In the genomic region with DNA sequence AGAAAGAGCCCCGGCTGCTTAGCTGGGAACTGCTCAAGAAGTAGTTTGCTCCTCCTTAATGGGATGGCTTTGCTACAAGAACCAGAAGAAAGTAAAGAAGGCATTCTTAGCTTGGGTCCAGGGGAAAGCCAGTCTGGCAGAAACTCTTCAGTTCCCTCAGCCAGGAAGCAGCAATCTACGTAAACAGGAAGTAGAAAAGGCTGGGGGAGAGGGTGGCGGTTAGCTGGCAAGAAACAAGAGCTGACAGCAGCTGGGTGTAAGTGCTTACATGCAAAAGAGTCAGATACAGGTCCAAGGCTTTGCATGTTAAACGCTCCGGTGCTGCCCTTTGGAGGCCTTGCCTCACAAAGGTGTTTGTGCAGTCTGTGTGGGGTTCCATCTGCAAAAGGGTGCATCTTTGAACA, we compare ENCODE assay signal across 9 mouse cellular contexts. TPM values are rescaled to one million over a fixed set of nuclear protein-coding genes. Genes with fewer than 3 reads are reported as not detected.
DNase-seq lines count a peak whose midpoint lies in the region; ATAC-seq lines count a peak whose summit lies in the region.
"Had no signal": no experiment of that assay in that cellular context is flagged by ENCODE, and none has a peak within 500 bp of the region (broad histone marks: within the 10 kb centered on the region; RNA-seq: fewer than 3 reads in every experiment).

No protein-coding gene starts in this region.

- no peak overlapping the region for H3K9ac ChIP-seq in lung, embryonic 15.5 days
- H3K9ac ChIP-seq: neural tube, embryonic 12.5 days had no signal

- H3K27ac ChIP-seq in embryonic facial prominence, embryonic 10.5 days (replicated peaks), result no peak overlapping the region; the same call in 1 of the 2 replicates
- peak overlapping the region; percentile 77 for H3K27ac ChIP-seq in lung, embryonic 15.5 days
- H3K27ac ChIP-seq: neural tube, embryonic 12.5 days had no signal

- no peaks in the 10 kb centered on the region for H3K9me3 ChIP-seq in embryonic facial prominence, embryonic 10.5 days
- H3K9me3 ChIP-seq in lung, embryonic 15.5 days, result no peaks in the 10 kb centered on the region
- H3K9me3 ChIP-seq: neural tube, embryonic 12.5 days had no signal

- peak overlapping the region; percentile 28; the same call in 1 of the 2 replicates for H3K4me2 ChIP-seq in lung, embryonic 15.5 days
- H3K4me2 ChIP-seq: neural tube, embryonic 12.5 days had no signal

- no peaks in the 10 kb centered on the region for H3K27me3 ChIP-seq in embryonic facial prominence, embryonic 10.5 days (replicated peaks; ENCODE audit: low read depth, poor library complexity, severe bottlenecking)
- no peaks in the 10 kb centered on the region for H3K27me3 ChIP-seq in lung, embryonic 15.5 days
- H3K27me3 ChIP-seq: neural tube, embryonic 12.5 days had no signal

- H3K36me3 ChIP-seq in embryonic facial prominence, embryonic 10.5 days (replicated peaks), result no peaks in the 10 kb centered on the region
- H3K36me3 ChIP-seq in lung, embryonic 15.5 days, result no peaks in the 10 kb centered on the region
- H3K36me3 ChIP-seq: neural tube, embryonic 12.5 days had no signal

- H3K4me1 ChIP-seq in embryonic facial prominence, embryonic 10.5 days, result peaks cover 13% of the 10 kb centered on the region
- peaks cover 18% of the 10 kb centered on the region; the same call in 1 of the 2 replicates for H3K4me1 ChIP-seq in lung, embryonic 15.5 days

- DNase-seq in urinary bladder, postnatal 14 days (ENCODE audit: low spot score), result peak; percentile 43
- DNase-seq in urinary bladder, postnatal 10 days (ENCODE audit: low spot score), result no peak
- DNase-seq in embryonic facial prominence, embryonic 10.5 days (ENCODE audit: low spot score), result peak; percentile 17
- peak; percentile 60 to 72 for DNase-seq in spleen, postnatal 4 days (ENCODE audit: low spot score in 2 of 2)
- no peak for DNase-seq in cerebellum, adult 9-10 months
- DNase-seq in layer of hippocampus, adult 18-20 months (ENCODE audit: low spot score in 2 of 2), result no peak

- ATAC-seq in hematopoietic stem cell, adult 5-6 weeks (replicated peaks in 1 of 2; ENCODE audit: insufficient read depth in 1 of 2, low FRiP score in 2 of 2, low TSS enrichment in 1 of 2, low read depth in 1 of 2, poor library complexity in 2 of 2, severe bottlenecking in 2 of 2), result peak; percentile 92 to 93
- peak; percentile 70; the same call in 1 of the 2 replicates for ATAC-seq in lung, embryonic 15.5 days (ENCODE audit: borderline replicate concordance, extremely low read depth, low FRiP score, low TSS enrichment)

- WGBS in embryonic facial prominence, embryonic 10.5 days, result 63% methylated on average over 5 of the region's 5 CpGs
- 21% methylated on average over 5 of the region's 5 CpGs for WGBS in lung, embryonic 15.5 days

- H3K4me3 ChIP-seq in embryonic facial prominence, embryonic 10.5 days, result no peak overlapping the region
- H3K4me3 ChIP-seq in lung, embryonic 15.5 days, result no peak overlapping the region
- H3K4me3 ChIP-seq: neural tube, embryonic 12.5 days had no signal

RNA-seq across cellular contexts. Expression of gene Psma1, which starts 41.5 kb away (rescaled TPM):
- 496 TPM in 2 replicates for polyA plus RNA-seq in embryonic facial prominence, embryonic 10.5 days (2016; fragmentation: Nextera tagmentation; extraction: Ambion mirVana)
- total RNA-seq in hematopoietic stem cell, adult 5-6 weeks (2017), result 243 and 311 TPM in 2 replicates
- polyA plus RNA-seq in lung, embryonic 15.5 days (2015; fragmentation: Nextera tagmentation; extraction: Ambion mirVana), result 430 and 442 TPM in 2 replicates
- 100 to 1,000 TPM; 111 to 112 TPM for total RNA-seq in layer of hippocampus, adult 18-20 months (2021)

Comparison
In these comparisons a context has a peak if more than half of its experiments do, and no peak if none do; other contexts are left out.
1. DNase-seq: peak in urinary bladder, postnatal 14 days (single experiment), embryonic facial prominence, embryonic 10.5 days (single experiment) and spleen, postnatal 4 days (2 of 2); none in urinary bladder, postnatal 10 days (single experiment), cerebellum, adult 9-10 months (single experiment) and layer of hippocampus, adult 18-20 months (0 of 2).